Comparison of ENCODE assay signal across 9 mouse cellular contexts in genomic region chr17:81419802-81420459, GRCm38 (mm10). TPM values are rescaled to one million over a fixed set of nuclear protein-coding genes. Genes with fewer than 3 reads are reported as not detected.
DNase-seq lines count a peak whose midpoint lies in the region; ATAC-seq and TF ChIP-seq lines count a peak whose summit lies in the region.
"Had no signal": no experiment of that assay in that cellular context is flagged by ENCODE, and none has a peak within 500 bp of the region (broad histone marks: within the 10 kb centered on the region; RNA-seq: fewer than 3 reads in every experiment).

No protein-coding gene starts in this region.

- H3K9me3 ChIP-seq in hindbrain, embryonic 16.5 days (ENCODE audit: control insufficient read depth, low read length), result no peaks in the 10 kb centered on the region
- H3K9me3 ChIP-seq in midbrain, embryonic 11.5 days (ENCODE audit: control insufficient read depth, low read length), result no peaks in the 10 kb centered on the region
- no peaks in the 10 kb centered on the region for H3K9me3 ChIP-seq in intestine, postnatal 0 days (ENCODE audit: control insufficient read depth)

- H3K9ac ChIP-seq in hindbrain, embryonic 16.5 days (ENCODE audit: low read depth, low read length), result no peak overlapping the region
- H3K9ac ChIP-seq in midbrain, embryonic 11.5 days (ENCODE audit: low read length), result no peak overlapping the region
- H3K9ac ChIP-seq in intestine, postnatal 0 days (ENCODE audit: low read depth, low read length), result no peak overlapping the region

- no peak overlapping the region for H3K4me3 ChIP-seq in hindbrain, embryonic 16.5 days (ENCODE audit: low read length)
- no peak overlapping the region for H3K4me3 ChIP-seq in midbrain, embryonic 11.5 days (ENCODE audit: low read depth, low read length)
- H3K4me3 ChIP-seq in intestine, postnatal 0 days (ENCODE audit: low read depth, low read length), result no peak overlapping the region

- no peaks in the 10 kb centered on the region for H3K27me3 ChIP-seq in hindbrain, embryonic 16.5 days (replicated peaks; ENCODE audit: control insufficient read depth, insufficient read depth, low read length)
- no peaks in the 10 kb centered on the region for H3K27me3 ChIP-seq in midbrain, embryonic 11.5 days (ENCODE audit: control insufficient read depth, insufficient read depth, low read length)
- no peaks in the 10 kb centered on the region for H3K27me3 ChIP-seq in intestine, postnatal 0 days (replicated peaks; ENCODE audit: control insufficient read depth, insufficient read depth, low read length)

- no peak overlapping the region for H3K4me2 ChIP-seq in hindbrain, embryonic 16.5 days (ENCODE audit: low read length)
- no peak overlapping the region for H3K4me2 ChIP-seq in midbrain, embryonic 11.5 days
- H3K4me2 ChIP-seq in intestine, postnatal 0 days (replicated peaks; ENCODE audit: low read depth), result no peak overlapping the region

- no peak for TF ChIP-seq CTCF in intestine, postnatal 0 days (IDR thresholded peaks at IDR 0.05; ENCODE audit: low read depth)

- peaks cover 3% of the 10 kb centered on the region; the same call in 1 of the 2 replicates for H3K4me1 ChIP-seq in hindbrain, embryonic 16.5 days (ENCODE audit: control insufficient read depth, insufficient read depth, low read depth, low read length)
- H3K4me1 ChIP-seq in midbrain, embryonic 11.5 days (ENCODE audit: control insufficient read depth, insufficient read depth, low read length), result 0 out of 2 replicates have a peak, but pooled peaks cover 6% of the 10 kb centered on the region
- H3K4me1 ChIP-seq in intestine, postnatal 0 days (replicated peaks; ENCODE audit: control insufficient read depth, insufficient read depth, low read length), result no peaks in the 10 kb centered on the region

- whole genome bisulfite sequencing in hindbrain, embryonic 16.5 days, result 49% methylated on average over 10 of the region's 10 CpGs
- WGBS in midbrain, embryonic 11.5 days, result 48% methylated on average over 10 of the region's 10 CpGs
- 81% methylated on average over 10 of the region's 10 CpGs for WGBS in intestine, postnatal 0 days

- ATAC-seq in hindbrain, embryonic 16.5 days, result peak; percentile 77
- ATAC-seq in midbrain, embryonic 11.5 days (ENCODE audit: low FRiP score), result peak; percentile 85
- ATAC-seq in intestine, postnatal 0 days, result no peak

- H3K36me3 ChIP-seq in hindbrain, embryonic 16.5 days (ENCODE audit: control insufficient read depth, insufficient read depth, low read length), result no peaks in the 10 kb centered on the region
- no peaks in the 10 kb centered on the region for H3K36me3 ChIP-seq in midbrain, embryonic 11.5 days (ENCODE audit: control insufficient read depth, insufficient read depth, low read length)
- no peaks in the 10 kb centered on the region for H3K36me3 ChIP-seq in intestine, postnatal 0 days (ENCODE audit: control insufficient read depth, insufficient read depth)

- peak; percentile 23 for DNase-seq in cerebellum, adult 9-11 months
- no peak for DNase-seq in cerebellum, adult 11-12 months
- peak; percentile 62 for DNase-seq in embryo, embryonic 10.5 days (ENCODE audit: low spot score)
- DNase-seq in midbrain, embryonic 11.5 days (ENCODE audit: low spot score, missing footprints), result no peak
- DNase-seq in thymus, postnatal 4 days, result no peak
- DNase-seq in kidney, adult 8-10 months, result no peak

- peak overlapping the region; percentile 45; the same call in 1 of the 2 replicates for H3K27ac ChIP-seq in hindbrain, embryonic 16.5 days (ENCODE audit: low read depth, low read length)
- H3K27ac ChIP-seq in midbrain, embryonic 11.5 days (ENCODE audit: low read depth, low read length), result peak overlapping the region; percentile 11; the same call in 1 of the 2 replicates
- H3K27ac ChIP-seq in intestine, postnatal 0 days (ENCODE audit: low read depth, low read length), result no peak overlapping the region

RNA-seq across cellular contexts. Expression of gene Gm11096, which starts 21.6 kb away (rescaled TPM):
- polyA plus RNA-seq in hindbrain, embryonic 16.5 days (2015; fragmentation: Nextera tagmentation; extraction: Ambion mirVana), result not detected in 2 replicates
- not detected in 2 replicates for polyA plus RNA-seq in midbrain, embryonic 11.5 days (2014; fragmentation: Nextera tagmentation; extraction: Ambion mirVana)
- not detected in 2 replicates for polyA plus RNA-seq in intestine, postnatal 0 days (2015; fragmentation: Nextera tagmentation; extraction: Ambion mirVana)
- polyA plus RNA-seq: large intestine, adult 2 months had no signal

Comparison
In these comparisons a context has a peak if more than half of its experiments do, and no peak if none do; other contexts are left out.
1. DNase-seq: peak in cerebellum, adult 9-11 months (single experiment) and embryo, embryonic 10.5 days (single experiment); none in cerebellum, adult 11-12 months (single experiment), midbrain, embryonic 11.5 days (single experiment), thymus, postnatal 4 days (single experiment) and kidney, adult 8-10 months (0 of 2).